Mouse (Mus musculus): ENCODE results near the gene Hist1h2af.
"Not testable (repeated sequence)": the region's sequence is repeated elsewhere in the genome, so short reads cannot be mapped to it uniquely, and the experiment has no call there.

Gene Hist1h2af

GRCm38 (mm10) chr13:23535137-23536075, 1.7 kb downstream of the Hist1h2af start, which contains the start of gene Hist1h3g:
TSS of gene Hist1h3g (plus strand) at chr13:23535422.
- DNase-seq (ENCODE audit: low read depth, low spot score), result peak; percentile 98

DNA sequence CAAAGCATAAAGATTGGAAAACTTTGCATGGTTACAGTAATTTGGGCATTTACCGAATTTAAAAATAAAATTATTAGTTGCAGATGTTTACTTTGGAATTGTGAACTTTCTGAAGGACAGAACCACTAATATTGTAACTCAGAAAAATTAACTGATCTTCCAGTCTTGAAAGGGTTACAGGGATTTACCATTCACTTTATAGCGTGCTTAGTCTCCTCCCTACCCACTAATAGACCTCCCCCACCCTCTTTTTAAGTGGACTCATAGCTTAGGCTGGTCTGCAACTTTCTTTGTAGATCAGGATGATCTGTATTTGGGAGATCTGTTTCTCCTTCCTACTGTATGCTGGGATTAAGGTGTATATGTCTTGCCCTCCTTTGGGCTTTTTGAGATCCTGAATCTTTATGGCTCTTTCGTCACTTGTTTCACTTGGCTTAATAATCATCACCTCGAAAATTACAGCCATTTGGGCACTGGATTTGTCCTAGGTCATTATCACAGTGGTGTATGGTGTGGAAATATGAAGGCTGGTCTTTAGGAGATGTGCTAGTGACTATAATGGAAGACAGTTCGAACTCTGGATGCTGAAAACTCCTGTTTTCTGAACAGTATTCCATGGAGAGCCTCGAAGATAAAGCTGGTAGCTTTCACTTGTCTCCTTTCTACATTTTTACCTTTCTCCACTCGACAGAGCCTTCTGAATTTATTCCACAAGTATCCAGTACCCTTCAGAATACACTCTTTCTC, 2.5 kb downstream of the Hist1h2af start:
- DNase-seq (ENCODE audit: low read depth, low spot score), result peak; percentile 63

DNA sequence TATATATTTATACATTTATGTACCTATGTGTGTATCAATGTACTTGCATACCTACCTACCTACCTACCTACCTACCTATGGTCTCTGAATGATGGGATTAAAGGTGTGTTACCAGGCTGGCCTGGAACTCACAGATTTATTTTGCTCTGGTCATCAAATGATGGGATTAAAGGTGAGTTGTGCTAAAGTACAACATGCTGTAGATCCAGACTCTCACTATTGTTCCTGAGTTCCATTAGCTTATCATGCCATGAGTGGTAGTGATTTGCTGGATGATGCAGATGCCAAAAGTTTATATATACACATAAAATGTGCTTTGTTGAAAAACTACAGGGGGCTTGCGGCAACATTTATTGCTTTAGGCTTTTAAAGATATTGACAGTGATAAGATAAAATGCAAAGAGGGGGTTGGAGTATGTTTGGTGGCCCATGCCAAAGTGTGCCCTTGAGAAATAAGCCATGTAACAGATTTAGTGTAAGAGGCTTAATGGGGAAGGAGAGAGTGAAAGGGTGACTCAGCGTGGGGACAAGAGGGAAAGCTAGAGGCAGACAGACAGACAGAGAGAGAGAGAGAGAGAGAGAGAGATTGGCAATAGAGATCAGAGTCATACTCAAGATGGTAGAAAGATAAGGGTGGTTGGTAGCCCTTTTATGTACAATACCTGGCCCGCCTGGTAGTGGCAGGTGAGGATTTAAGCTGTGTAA, 3.5 kb downstream of the Hist1h2af start:
- DNase-seq (ENCODE audit: low read depth, low spot score), result no peak

DNA sequence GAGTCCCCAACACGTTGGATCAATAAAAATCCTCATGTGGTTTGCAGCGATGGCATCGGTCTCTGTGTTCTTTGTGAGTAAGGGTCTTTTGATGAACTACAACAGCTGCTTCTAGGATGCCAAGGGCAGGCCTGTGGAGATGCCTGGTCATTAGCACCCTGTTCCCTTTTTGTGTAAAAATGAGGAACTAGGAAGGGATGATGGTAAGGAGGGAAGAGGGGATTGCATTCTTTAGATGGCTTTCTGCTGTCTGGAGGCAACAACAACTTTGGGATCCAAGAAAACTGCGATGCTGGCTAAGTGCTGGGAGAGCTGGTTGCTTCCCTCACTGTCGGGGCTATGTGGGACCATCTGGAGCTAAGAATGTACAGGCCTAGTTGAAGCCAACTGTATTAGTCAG, 4.5 kb downstream of the Hist1h2af start:
- DNase-seq (ENCODE audit: low read depth, low spot score), result no peak

- not testable (repeated sequence) for DNase-seq (ENCODE audit: low read depth, low spot score)
These were observed 6.1 kb downstream of the Hist1h2af start for GRCm38 (mm10) chr13:23539821-23540220.

GRCm38 (mm10) chr13:23541497-23541896, 7.8 kb downstream of the Hist1h2af start:
- DNase-seq (ENCODE audit: low read depth, low spot score), result no peak

DNA sequence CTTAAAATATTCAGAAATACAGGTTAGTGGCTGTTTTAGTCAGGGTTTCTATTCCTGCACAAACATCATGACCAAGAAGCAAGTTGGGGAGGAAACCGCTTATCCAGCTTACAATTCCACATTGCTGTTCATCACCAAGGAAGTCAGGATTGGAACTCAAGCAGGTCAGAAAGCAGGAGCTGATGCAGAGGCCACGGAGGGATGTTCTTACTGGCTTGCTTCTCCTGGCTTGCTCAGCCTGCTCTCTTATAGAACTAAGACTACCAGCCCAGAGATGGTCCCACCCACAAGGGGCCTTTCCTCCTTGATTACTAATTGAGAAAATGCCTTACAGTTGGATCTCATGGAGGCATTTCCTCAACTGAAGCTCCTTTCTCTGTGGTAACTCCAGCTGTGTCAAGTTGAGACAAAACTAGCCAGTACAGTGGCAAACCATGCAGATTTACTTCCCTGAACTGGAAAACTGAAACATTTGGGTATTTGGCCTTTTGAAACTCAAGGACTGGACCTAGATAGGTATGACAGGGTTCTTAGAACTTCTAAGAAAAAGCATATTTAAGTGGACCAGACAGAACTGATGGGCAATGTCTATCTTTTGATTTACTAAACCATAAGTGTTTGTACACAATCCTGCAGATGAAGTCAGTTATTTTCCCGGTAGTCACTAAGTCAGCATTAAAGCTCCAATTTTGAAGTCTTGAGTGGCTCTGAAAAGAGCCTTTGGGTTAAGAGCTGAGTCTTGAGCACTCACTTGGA, 8.7 kb downstream of the Hist1h2af start:
- DNase-seq (ENCODE audit: low read depth, low spot score), result peak; percentile 62

DNA sequence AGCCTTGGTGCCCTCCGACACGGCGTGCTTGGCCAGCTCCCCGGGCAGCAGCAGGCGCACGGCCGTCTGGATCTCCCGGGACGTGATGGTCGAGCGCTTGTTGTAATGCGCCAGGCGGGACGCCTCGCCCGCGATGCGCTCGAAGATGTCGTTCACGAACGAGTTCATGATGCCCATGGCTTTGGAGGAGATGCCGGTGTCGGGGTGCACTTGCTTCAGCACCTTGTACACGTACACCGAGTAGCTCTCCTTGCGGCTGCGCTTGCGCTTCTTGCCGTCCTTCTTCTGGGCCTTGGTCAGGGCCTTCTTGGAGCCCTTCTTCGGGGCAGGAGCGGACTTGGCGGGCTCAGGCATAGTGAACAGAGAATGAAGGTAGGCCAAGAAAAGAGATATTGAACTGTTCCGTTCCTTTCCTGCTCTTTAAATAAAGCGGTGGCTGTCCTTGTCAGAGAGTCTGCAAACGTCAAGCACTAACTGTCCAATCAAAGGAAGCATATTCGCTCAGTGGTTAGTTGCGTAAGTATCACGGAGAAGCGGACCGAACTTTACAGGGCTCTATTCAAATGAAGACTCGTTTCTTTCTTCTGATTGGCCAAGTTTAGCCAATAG, 9.4 kb downstream of the Hist1h2af start, which contains the start of gene Hist1h2bh:
Hist1h2bh (minus strand) TSS at position 394 of the 609 bp plus-strand sequence.
- peak; percentile 98 for DNase-seq (ENCODE audit: low read depth, low spot score)

GRCm38 (mm10) chr13:23543965-23544786, 10.5 kb downstream of the Hist1h2af start, which contains the start of gene Hist1h3f:
TSS of gene Hist1h3f (plus strand) at chr13:23544052.
- DNase-seq (ENCODE audit: low read depth, low spot score), result peak; percentile 96

DNA sequence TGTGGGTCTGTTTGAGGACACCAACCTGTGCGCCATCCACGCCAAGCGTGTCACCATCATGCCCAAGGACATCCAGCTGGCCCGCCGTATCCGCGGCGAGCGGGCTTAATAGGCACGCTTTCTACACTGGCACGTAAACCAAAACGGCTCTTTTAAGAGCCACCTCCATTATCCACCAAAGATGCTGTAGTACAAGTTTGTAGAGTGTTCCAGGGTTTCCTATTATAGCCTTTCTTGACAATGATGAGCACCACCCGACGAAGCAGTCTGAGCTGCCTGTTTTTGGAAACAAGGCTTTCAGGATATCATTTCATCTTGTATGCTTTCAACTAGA, 11.0 kb downstream of the Hist1h2af start:
- DNase-seq (ENCODE audit: low read depth, low spot score), result not testable (repeated sequence)

DNA sequence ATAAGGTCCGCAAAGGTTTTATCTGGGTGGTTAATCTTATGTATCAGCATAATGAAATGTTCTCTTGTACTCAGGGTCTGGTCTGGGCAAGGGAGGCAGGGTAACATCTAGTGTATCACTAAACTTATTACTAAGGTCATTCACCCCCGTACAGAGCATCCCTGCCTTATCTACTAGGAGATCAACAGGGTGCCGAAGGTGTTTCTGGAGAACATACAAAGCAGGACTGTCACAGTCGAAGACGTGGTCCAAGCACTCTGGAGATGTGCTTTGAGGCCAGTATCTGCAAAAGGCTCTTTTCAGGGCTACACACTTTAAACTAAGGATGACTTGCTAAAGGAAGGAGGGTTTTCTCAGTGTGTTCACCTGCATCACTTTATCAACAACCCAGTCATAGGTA, 13.0 kb downstream of the Hist1h2af start:
- no peak for DNase-seq (ENCODE audit: low read depth, low spot score)

DNA sequence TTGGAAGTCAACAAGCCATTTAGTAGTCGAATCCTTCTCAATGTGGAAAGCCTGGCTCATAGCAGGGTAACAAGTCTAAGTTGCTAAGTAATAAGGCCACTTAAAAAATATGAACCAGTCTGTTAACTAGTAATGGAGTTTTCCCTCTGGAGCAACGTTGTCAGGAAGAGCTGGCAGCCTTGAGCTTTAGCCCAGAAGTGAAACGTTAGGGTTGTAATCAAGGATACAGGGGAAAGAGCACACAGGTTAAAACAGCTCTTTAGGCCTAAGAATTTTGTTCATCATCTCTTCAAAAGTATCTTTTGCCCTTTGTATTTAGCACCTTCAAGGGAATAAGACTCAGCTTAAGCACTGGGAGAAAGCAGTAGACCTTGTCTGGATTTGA, 17.0 kb downstream of the Hist1h2af start:
- DNase-seq (ENCODE audit: low read depth, low spot score), result peak; percentile 69

GRCm38 (mm10) chr13:23551146-23551834, 17.6 kb downstream of the Hist1h2af start, which contains the start of gene Hist1h4f:
TSS of gene Hist1h4f (minus strand) at chr13:23551648.
- DNase-seq (ENCODE audit: low read depth, low spot score), result peak; percentile 98

GRCm38 (mm10) chr13:23551931-23552914, 18.5 kb downstream of the Hist1h2af start:
- no peak for DNase-seq (ENCODE audit: low read depth, low spot score)

- no peak for DNase-seq (ENCODE audit: low read depth, low spot score)
These were observed 19.3 kb downstream of the Hist1h2af start, which contains the start of gene Hist1h1d for GRCm38 (mm10) chr13:23552962-23553361. TSS of gene Hist1h1d (plus strand) at chr13:23553262.

GRCm38 (mm10) chr13:23554393-23554792, 20.7 kb downstream of the Hist1h2af start:
- DNase-seq (ENCODE audit: low read depth, low spot score), result peak; percentile 46

- peak; percentile 93 for DNase-seq (ENCODE audit: low read depth, low spot score)
These were observed 21.5 kb downstream of the Hist1h2af start for GRCm38 (mm10) chr13:23554925-23555838.

Data from 3T3-L1 (cell line).